Mouse (Mus musculus) thymus, adult 2 months (tissue): ENCODE measurements around the gene Mlxipl.

Experiments used
- CTCF ChIP-seq: fragments of 200-500 bp; IDR thresholded peaks from 2 replicates; pipeline ENCODE4 v1.5.1; 2012; ENCODE audit warnings: mild to moderate bottlenecking, control low read depth, low read length, moderate library complexity, borderline replicate concordance; ENCODE audit not compliant: control insufficient read depth, poor library complexity, insufficient read depth; ENCODE audit errors: extremely low read depth
- POLR2A ChIP-seq: fragments of 200-500 bp; IDR thresholded peaks from 2 replicates; pipeline ENCODE4 v1.6.1; 2012; ENCODE audit warnings: mild to moderate bottlenecking, low read length, control low read depth, moderate library complexity; ENCODE audit not compliant: control insufficient read depth, poor library complexity, insufficient read depth; ENCODE audit errors: extremely low read depth

DNA sequence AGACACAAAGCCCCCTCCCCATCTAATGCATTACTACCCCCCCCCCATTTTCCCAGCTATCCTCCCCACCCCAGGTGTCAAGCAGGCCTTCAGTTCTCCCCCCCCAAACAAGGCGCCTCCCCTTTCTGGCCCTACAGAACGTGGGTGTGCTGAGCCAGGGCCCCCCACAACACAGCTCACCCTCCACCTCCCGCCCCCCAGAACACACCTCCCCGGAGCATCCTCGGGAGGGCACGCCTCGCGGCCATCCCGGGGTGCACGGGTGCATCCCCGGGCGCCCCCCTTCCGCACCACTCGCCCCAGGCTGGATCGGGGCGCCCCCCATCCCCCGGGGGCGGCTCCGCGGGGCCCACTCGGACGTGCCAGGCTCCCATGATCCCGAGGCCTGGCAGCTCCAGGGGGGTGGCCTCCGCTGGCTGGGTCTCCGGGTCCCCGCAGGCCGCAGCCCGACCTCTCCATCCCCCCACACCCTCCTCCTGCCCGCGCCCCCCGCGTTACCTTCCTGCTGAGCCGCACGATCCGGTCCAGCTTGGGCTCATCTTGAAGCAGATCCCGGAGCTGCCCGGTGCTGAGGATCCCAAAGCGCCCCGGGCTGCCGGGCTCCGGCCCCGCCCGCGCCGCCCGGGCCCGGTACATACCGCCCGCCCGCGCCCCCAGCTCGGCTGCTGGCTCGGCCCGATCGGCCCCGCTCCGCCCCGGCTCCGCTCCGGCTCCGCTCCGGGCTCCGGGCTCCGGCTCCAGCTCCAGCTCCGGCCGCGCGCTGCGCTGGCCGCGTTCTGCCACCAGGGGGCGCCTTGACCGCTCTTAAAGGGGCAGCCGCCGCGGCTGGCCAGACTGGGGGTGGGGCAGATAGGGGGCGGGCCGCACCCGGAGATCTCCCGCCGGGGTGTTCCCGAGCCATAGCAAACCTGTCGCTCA lies 11.9 kb upstream of the Mlxipl start, which contains the start of gene Vps37d:
- TF ChIP-seq POLR2A (no peak), CTCF (peak; percentile 93)
